Mouse (Mus musculus) megakaryocyte, embryonic 14.5 days (primary cell): Measurements from ENCODE around the gene Ccdc60. TPM values are rescaled to one million over a fixed set of nuclear protein-coding genes. Genes with fewer than 3 reads are reported as not detected.

Experiments used
- H3K27me3 ChIP-seq: replicated peaks from 2 replicates; pipeline ENCODE3; 2012; ENCODE audit warnings: inconsistent platforms
- H3K36me3 ChIP-seq: replicated peaks from 2 replicates; pipeline ENCODE3; 2012; ENCODE audit warnings: low read length, inconsistent platforms, mixed read lengths
- H3K4me1 ChIP-seq: 2 replicates; pipeline ENCODE4 v1.6.1; 2012; ENCODE audit warnings: inconsistent platforms
- H3K4me3 ChIP-seq: replicated peaks from 2 replicates; pipeline ENCODE3; 2012; ENCODE audit warnings: moderate library complexity, mild to moderate bottlenecking, inconsistent platforms
- H3K9me3 ChIP-seq: 2 replicates; pipeline ENCODE4 v1.6.1; 2012; ENCODE audit warnings: inconsistent platforms
- FLI1 ChIP-seq: IDR thresholded peaks from 2 replicates; pipeline ENCODE4 v1.6.1; 2012; ENCODE audit warnings: low read length, inconsistent platforms, mixed read lengths
- GATA1 ChIP-seq: IDR thresholded peaks from 3 replicates; pipeline ENCODE4 v1.6.1; 2012; ENCODE audit warnings: mixed read lengths, low read length, inconsistent platforms, borderline replicate concordance
- polyA plus RNA-seq: library from polyadenylated mRNA; stranded (reverse); fragments of >175 nt; gene quantifications from 2 replicates; pipeline ENCODE4 v1.2.3, GENCODE M21; 2012; ENCODE audit warnings: low replicate concordance; ENCODE audit not compliant: insufficient read depth

Ccdc60 gene
- polyA plus RNA-seq, 1 experiment = not detected

GRCm38 (mm10) chr5:116144711-116145110 lies 144.1 kb downstream of the Ccdc60 start:
- Histone ChIP-seq H3K4me1 (no peaks in the 10 kb centered on the region), H3K9me3 (peaks cover 25% of the 10 kb centered on the region), H3K27me3 (no peaks in the 10 kb centered on the region), H3K36me3 (no peaks in the 10 kb centered on the region), H3K4me3 (no peak overlapping the region)
- no peak for TF ChIP-seq GATA1
- TF ChIP-seq FLI1 = no peak

DNA sequence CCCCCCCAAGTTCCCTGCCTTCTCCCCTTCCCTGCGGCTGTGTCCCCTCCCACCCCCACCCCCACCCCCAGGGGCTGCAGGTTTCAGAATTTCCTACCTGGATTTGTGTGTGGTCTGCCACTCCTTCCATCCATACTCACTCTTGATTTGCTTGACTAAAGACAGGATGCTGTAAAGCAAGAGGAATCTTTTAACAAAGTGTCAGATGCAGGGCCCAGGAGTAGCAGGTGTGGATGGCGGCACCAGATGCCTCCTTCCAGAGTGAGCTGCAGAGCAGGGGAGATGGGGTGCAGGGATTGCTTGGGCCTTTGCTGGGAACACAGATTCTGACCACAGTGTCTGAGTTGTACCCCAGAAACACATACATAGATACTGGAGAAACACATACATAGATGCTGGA lies 148.1 kb downstream of the Ccdc60 start:
- Histone ChIP-seq H3K4me3 (no peak overlapping the region), H3K36me3 (no peaks in the 10 kb centered on the region), H3K27me3 (no peaks in the 10 kb centered on the region), H3K9me3 (peaks cover 21% of the 10 kb centered on the region), H3K4me1 (no peaks in the 10 kb centered on the region)
- TF ChIP-seq GATA1 = no peak
- TF ChIP-seq FLI1 = no peak

DNA sequence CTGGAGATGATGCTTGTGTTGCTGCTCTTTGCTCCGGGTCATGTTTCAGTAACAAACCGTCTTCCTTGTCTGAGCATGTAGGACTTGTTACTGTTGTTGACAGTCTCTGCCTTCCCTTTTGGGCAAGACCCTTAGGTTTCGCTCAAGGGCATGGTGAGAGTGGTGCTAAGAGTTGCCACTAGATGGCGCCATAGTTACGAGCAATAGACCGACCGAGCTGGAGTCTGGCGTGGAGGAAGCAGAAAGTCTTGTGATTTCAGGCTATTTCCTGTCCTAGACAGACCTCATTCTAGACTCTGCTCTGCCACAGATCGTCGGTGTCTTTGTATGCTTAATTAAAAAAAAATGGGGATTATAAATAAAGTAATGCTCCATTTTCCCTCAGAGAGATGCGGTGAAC lies 165.4 kb downstream of the Ccdc60 start:
- TF ChIP-seq FLI1 = no peak
- no peak for TF ChIP-seq GATA1
- no peaks in the 10 kb centered on the region for H3K36me3 ChIP-seq
- no peak overlapping the region for H3K4me3 ChIP-seq
- peaks cover 7% of the 10 kb centered on the region for H3K27me3 ChIP-seq
- H3K9me3 ChIP-seq = peaks cover 2% of the 10 kb centered on the region; the same call in 1 of the 2 replicates
- H3K4me1 ChIP-seq = peaks cover 4% of the 10 kb centered on the region; the same call in 1 of the 2 replicates

- H3K4me3 ChIP-seq = no peak overlapping the region
- TF ChIP-seq GATA1 (no peak), FLI1 (no peak)
- peaks cover 10% of the 10 kb centered on the region; the same call in 1 of the 2 replicates for H3K9me3 ChIP-seq
- peaks cover 7% of the 10 kb centered on the region; the same call in 1 of the 2 replicates for H3K4me1 ChIP-seq
- H3K27me3 ChIP-seq = peaks cover 4% of the 10 kb centered on the region
- H3K36me3 ChIP-seq = no peaks in the 10 kb centered on the region
Observed at GRCm38 (mm10) chr5:116116567-116116966, 172.2 kb downstream of the Ccdc60 start.

- H3K27me3 ChIP-seq = no peaks in the 10 kb centered on the region
- no peak overlapping the region for H3K4me3 ChIP-seq
- no peaks in the 10 kb centered on the region for H3K36me3 ChIP-seq
- peaks cover 10% of the 10 kb centered on the region; the same call in 1 of the 2 replicates for H3K9me3 ChIP-seq
- peaks cover 7% of the 10 kb centered on the region; the same call in 1 of the 2 replicates for H3K4me1 ChIP-seq
- TF ChIP-seq GATA1 = no peak
- no peak for TF ChIP-seq FLI1
Observed at GRCm38 (mm10) chr5:116116110-116116509, 172.7 kb downstream of the Ccdc60 start.

DNA sequence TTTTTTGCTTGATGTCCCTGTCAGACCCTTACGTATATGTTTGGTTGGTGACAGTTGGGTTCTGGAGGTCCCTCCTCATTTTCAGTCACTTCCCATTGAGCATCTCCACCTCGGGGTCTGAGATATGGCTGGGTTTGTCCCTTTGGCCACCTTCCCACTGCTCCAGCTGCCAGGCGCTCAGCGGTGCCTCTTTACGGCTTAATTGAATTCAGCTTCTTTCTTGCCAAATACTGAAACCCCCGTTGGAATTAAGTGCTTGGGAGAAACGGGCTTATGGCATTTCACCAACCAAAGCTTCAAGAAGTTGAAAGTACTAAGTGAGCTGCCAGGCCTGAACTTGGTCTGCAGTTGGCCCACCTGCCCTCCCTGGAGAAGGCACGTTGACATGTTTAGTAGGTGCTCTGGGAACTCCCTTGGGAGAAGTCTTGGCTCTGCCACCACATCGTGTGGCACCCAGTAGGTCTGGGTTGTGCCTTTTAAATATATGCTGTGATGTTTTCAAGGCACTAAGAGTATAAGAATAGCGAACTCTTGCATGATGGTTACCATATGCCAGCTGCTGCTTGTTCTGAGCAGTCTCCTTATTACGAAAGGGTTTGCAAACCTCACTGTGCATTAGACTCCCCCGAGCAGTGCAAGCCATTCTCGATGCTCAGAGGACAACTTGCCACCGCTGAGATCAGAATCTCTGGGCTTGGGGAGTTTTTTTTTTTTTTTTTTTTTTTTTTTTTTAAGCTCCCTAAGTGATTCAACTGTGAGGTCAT lies 173.5 kb downstream of the Ccdc60 start:
- H3K27me3 ChIP-seq = no peaks in the 10 kb centered on the region
- H3K4me3 ChIP-seq = no peak overlapping the region
- peaks cover 7% of the 10 kb centered on the region; the same call in 1 of the 2 replicates for H3K4me1 ChIP-seq
- H3K36me3 ChIP-seq = no peaks in the 10 kb centered on the region
- no peak for TF ChIP-seq GATA1
- TF ChIP-seq FLI1 = no peak
- peaks cover 10% of the 10 kb centered on the region; the same call in 1 of the 2 replicates for H3K9me3 ChIP-seq

GRCm38 (mm10) chr5:116108651-116109050 lies 180.1 kb downstream of the Ccdc60 start:
- no peak overlapping the region for H3K4me3 ChIP-seq
- H3K4me1 ChIP-seq = no peaks in the 10 kb centered on the region
- TF ChIP-seq GATA1 = no peak
- no peak for TF ChIP-seq FLI1
- H3K36me3 ChIP-seq = no peaks in the 10 kb centered on the region
- H3K9me3 ChIP-seq = peaks cover 7% of the 10 kb centered on the region; the same call in 1 of the 2 replicates
- H3K27me3 ChIP-seq = peaks cover 2% of the 10 kb centered on the region

DNA sequence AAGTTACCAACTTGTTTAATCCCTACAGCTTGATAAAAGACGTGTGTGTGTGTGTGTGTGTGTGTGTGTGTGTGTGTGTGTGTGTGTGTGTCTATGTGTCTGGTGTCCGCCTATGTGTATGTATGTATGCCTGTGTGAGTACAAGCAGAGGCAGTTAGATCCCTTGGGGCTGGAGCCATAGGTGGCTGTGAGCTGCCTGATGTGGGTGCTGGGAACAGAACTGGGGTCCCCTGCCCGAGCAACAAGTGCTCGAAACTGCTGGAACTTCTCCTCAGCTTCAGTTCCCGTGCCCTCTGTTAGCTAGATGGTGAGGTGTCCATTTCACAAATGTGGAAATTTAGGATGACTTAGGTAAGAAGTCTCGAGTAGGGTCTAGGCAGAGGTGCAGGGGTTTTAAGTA lies 204.6 kb downstream of the Ccdc60 start:
- Histone ChIP-seq H3K27me3 (peaks cover 23% of the 10 kb centered on the region), H3K4me3 (no peak overlapping the region), H3K9me3 (peaks cover 5% of the 10 kb centered on the region; the same call in 1 of the 2 replicates), H3K36me3 (no peaks in the 10 kb centered on the region), H3K4me1 (no peaks in the 10 kb centered on the region; the same call in 1 of the 2 replicates)
- TF ChIP-seq FLI1 (no peak), GATA1 (no peak)

DNA sequence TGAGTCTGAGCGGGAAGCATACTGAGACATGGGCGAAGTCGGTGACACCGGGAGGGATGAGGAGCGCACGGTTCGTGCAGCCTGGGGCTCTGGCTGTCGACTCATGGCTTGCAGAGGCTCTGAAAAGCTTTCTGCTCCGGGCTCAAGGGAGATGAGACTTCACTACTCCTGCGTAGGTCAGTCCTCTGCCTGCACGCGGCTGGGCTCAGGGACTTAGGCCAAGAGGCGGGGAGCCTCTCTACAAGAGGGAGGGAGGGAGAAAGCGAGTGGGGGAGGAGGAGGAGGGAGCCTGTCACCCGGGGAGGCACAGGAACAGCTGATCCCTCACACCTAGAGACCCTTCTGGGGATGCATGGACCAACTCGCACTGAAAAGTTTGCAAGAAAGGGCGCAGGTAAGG lies 205.7 kb downstream of the Ccdc60 start, which contains the start of gene Tmem233:
Gene Tmem233, minus strand, starts transcription at position 164 of the 400 bp plus-strand sequence.
- Histone ChIP-seq H3K27me3 (peaks cover 23% of the 10 kb centered on the region), H3K36me3 (no peaks in the 10 kb centered on the region), H3K9me3 (no peaks in the 10 kb centered on the region), H3K4me1 (no peaks in the 10 kb centered on the region; the same call in 1 of the 2 replicates), H3K4me3 (no peak within 1 kb of the TSS)
- TF ChIP-seq FLI1 (no peak), GATA1 (no peak)

GRCm38 (mm10) chr5:116082241-116082900 lies 206.4 kb downstream of the Ccdc60 start:
- Histone ChIP-seq H3K9me3 (no peaks in the 10 kb centered on the region), H3K4me3 (no peak overlapping the region), H3K4me1 (no peaks in the 10 kb centered on the region; the same call in 1 of the 2 replicates), H3K36me3 (no peaks in the 10 kb centered on the region), H3K27me3 (peaks cover 23% of the 10 kb centered on the region)
- TF ChIP-seq GATA1 (no peak), FLI1 (no peak)
